Mouse (Mus musculus) lung, postnatal 10 days (tissue): ENCODE data around the gene Zfp874a.

Experiments
- DNase-seq: peaks from one replicate; pipeline ENCODE4 v3.0.0; 2021

Zfp874a gene

DNA sequence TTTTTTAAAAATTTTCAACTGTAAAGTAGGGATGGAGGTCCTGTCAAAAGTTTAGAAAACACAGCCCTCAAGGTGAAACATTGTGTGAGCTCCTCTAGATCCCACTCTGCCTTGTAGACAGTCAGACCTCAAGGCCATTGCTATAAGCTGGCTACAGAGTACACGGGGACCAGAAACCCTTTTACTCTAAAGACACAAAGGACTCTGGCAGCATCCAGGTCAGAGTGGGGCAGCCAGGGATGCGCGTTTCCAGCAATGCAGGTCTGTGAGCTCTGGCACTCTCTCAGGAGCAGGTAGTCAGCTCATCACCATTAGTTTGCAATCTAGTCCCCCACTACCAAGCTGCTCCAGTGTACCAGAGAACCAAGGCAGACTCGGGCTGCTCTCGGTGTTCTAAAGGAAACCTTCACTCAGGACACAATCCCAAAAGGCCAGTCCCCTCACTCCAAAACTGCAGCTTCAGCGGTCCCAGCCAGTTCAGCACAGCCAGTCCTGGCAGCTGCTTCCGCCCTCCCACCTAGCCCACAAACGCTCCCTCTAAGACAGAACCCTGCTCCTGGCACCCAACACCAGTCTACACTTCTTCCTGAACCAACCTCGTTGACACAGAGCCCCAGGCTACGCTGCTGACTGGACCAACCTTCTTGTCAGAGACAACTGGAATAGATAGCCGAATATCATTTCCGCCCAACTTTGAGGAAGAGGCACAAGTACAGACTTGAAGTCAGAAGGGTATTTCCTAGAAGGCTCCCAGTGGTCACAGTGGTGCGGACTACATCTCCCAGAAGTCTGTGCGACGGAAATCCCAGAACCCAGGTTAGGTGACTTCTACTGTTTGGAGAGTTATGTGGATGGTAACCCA is 76.1 kb downstream of the Zfp874a start, which contains the start of the genes Gm28041 and Zfp456:
Gene Gm28041 (minus strand): TSS at position 684 of the 862 bp plus-strand sequence.
Gene Zfp456 (minus strand): TSS at position 761 of the 862 bp plus-strand sequence.
- peak; percentile 79 for DNase-seq
